Mouse (Mus musculus) CD4-positive, CD25-positive, alpha-beta regulatory T cell, adult 2 months (primary cell): ENCODE results near the gene Syne4.
A peak's percentile ranks its signal among the peaks of the same experiment; 100 is the strongest.

ENCODE experiments used
- DNase-seq: peaks from one replicate; pipeline ENCODE4 v3.0.0-alpha.2; 2012; ENCODE audit warnings: low read depth, low spot score

Syne4 gene

GRCm38 (mm10) chr7:30314721-30315155 is at the start of gene Syne4:
TSS of gene Syne4 (plus strand) at chr7:30314807.
- DNase-seq = no peak

- no peak for DNase-seq
These were observed 49.6 kb upstream of the Syne4 start for GRCm38 (mm10) chr7:30265041-30265440.

- DNase-seq = no peak
These were observed 49.1 kb upstream of the Syne4 start for GRCm38 (mm10) chr7:30265531-30265930.

GRCm38 (mm10) chr7:30265935-30266334 is 48.7 kb upstream of the Syne4 start:
- no peak for DNase-seq

- DNase-seq = no peak
These were observed 47.8 kb upstream of the Syne4 start for GRCm38 (mm10) chr7:30266780-30267179.

GRCm38 (mm10) chr7:30269641-30270040 is 45.0 kb upstream of the Syne4 start:
- no peak for DNase-seq

- DNase-seq = no peak
These were observed 40.2 kb upstream of the Syne4 start for GRCm38 (mm10) chr7:30274383-30274782.

GRCm38 (mm10) chr7:30278911-30279310 is 35.7 kb upstream of the Syne4 start:
- no peak for DNase-seq

GRCm38 (mm10) chr7:30279536-30279935 is 35.1 kb upstream of the Syne4 start:
- DNase-seq = no peak

- DNase-seq = peak; percentile 95
These were observed 34.5 kb upstream of the Syne4 start, which contains the start of the genes Thap8 and Wdr62 for GRCm38 (mm10) chr7:30279951-30280669. TSS of gene Thap8 (plus strand) at chr7:30280094. TSS of gene Wdr62 (minus strand) at chr7:30280419.

GRCm38 (mm10) chr7:30280670-30281138 is 33.9 kb upstream of the Syne4 start:
- peak; percentile 92 for DNase-seq

- DNase-seq = no peak
These were observed 33.1 kb upstream of the Syne4 start for GRCm38 (mm10) chr7:30281522-30281921.

GRCm38 (mm10) chr7:30282740-30283139 is 31.9 kb upstream of the Syne4 start:
- DNase-seq = no peak

GRCm38 (mm10) chr7:30286701-30287410 is 27.8 kb upstream of the Syne4 start:
- no peak for DNase-seq

- DNase-seq = no peak
These were observed 26.6 kb upstream of the Syne4 start for GRCm38 (mm10) chr7:30288046-30288445.

GRCm38 (mm10) chr7:30289071-30289713 is 25.4 kb upstream of the Syne4 start:
- DNase-seq = no peak

GRCm38 (mm10) chr7:30289714-30290399 is 24.8 kb upstream of the Syne4 start:
- no peak for DNase-seq

- DNase-seq = peak; percentile 63
These were observed 23.1 kb upstream of the Syne4 start, which contains the start of gene Clip3 for GRCm38 (mm10) chr7:30291215-30292131. TSS of gene Clip3 (plus strand) at chr7:30291728.

- no peak for DNase-seq
These were observed 20.8 kb upstream of the Syne4 start for GRCm38 (mm10) chr7:30293795-30294194.

GRCm38 (mm10) chr7:30294296-30294695 is 20.3 kb upstream of the Syne4 start:
- no peak for DNase-seq
